Mouse (Mus musculus) small intestine, adult 2 months (tissue): Measurements from ENCODE around the gene Slc1a5.

ENCODE experiments used
- CTCF ChIP-seq: fragments of 200-500 bp; IDR thresholded peaks from 2 replicates; pipeline ENCODE4 v1.5.1; 2012; ENCODE audit warnings: low read depth, mild to moderate bottlenecking, control low read depth, inconsistent platforms, low read length, moderate library complexity, mixed read lengths; ENCODE audit not compliant: insufficient replicate concordance, insufficient read length; ENCODE audit errors: extremely low read depth
- POLR2A ChIP-seq: fragments of 200-500 bp; IDR thresholded peaks from 2 replicates; pipeline ENCODE4 v1.6.1; 2012; ENCODE audit warnings: low read depth, mild to moderate bottlenecking, control low read depth, inconsistent platforms, low read length, moderate library complexity

DNA sequence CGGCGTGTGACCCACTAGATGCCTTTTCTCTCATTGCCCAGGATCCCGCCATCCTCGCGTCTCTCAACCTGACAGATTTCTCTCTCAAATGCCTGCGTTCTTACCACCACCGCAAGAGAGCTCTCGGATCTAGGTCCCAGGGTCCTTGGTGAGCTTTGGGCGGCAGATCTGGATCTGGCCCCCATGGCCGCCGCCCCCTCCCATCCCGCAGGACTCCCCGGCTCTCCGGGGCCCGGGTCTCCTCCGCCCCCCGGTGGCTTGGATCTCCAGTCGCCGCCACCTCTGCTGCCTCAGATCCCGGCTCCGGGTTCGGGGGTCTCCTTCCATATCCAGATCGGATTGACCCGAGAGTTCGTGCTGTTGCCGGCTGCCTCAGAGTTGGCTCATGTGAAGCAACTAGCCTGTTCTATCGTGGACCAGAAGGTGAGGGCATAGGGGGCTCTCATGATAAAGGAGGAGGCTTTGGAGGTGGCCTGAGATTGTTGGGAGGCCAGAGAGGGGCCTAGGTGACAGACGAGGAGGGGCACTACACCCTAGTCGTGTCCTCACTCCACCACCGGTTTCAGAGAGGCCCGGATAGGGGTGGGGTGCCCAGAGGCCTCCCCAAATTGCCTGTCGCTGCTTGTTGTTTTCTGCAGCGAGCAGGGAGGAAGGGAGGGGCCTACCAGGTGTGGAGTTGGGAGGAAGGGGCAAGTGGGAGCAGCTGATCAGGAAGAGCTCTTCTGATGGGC lies 62.5 kb downstream of the Slc1a5 start:
- TF ChIP-seq POLR2A = peak; percentile 28; the same call in 1 of the 2 replicates
- TF ChIP-seq CTCF = no peak
